Mouse (Mus musculus): ENCODE data around the gene Timm44. TPM values are rescaled to one million over a fixed set of nuclear protein-coding genes. Genes with fewer than 3 reads are reported as not detected.

Timm44 gene
- total RNA-seq, 1 experiment, result 72.5 TPM

DNA sequence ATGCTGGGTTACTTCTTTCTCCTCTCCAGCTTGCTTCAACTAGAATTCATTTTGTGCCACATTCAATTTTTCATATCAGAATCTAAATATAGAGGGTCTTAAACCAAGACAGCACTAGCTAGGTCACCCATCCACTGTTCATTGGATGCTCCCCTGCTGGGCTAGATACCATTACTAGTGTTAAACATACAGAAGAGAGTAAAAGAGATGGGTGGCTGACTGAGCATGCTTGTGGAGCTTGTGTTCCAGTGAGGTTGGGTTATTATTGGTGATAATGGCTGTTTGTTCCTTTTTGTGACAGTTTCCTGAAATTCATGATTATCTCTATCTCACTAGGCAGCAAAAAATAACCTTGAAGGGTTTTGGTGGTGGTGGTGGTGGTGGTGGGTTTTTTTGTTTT, 53.7 kb downstream of the Timm44 start:
- in situ Hi-C loops (cut with MboI; ENCODE audit: low sequenced_read_pairs in 2 of 2, unreplicated experiment in 2 of 2), result no loop called here
- H3K4me1 ChIP-seq (ENCODE audit: control insufficient read depth in 2 of 2, insufficient read depth in 2 of 2, low read length in 2 of 2, poor library complexity in 1 of 2), result peaks cover 0 to 2% of the 10 kb centered on the region in 2 experiments; a peak in 1 of 4 replicates
- no peaks in the 10 kb centered on the region for H3K9me3 ChIP-seq (ENCODE audit: control insufficient read depth, insufficient read depth, low read depth, low read length)
- TF ChIP-seq ZC3H11A (IDR thresholded peaks at IDR 0.05; ENCODE audit: borderline replicate concordance, low read depth, low read length), result no peak
- no peak for TF ChIP-seq HCFC1 (IDR thresholded peaks at IDR 0.05; ENCODE audit: borderline replicate concordance, insufficient read depth, low read length)
- TF ChIP-seq MAFK (IDR thresholded peaks at IDR 0.05; ENCODE audit: insufficient read depth, low read depth, low read length), result no peak
- TF ChIP-seq CHD2 (IDR thresholded peaks at IDR 0.05; ENCODE audit: low read depth, low read length), result no peak
- TF ChIP-seq ZNF384 (IDR thresholded peaks at IDR 0.05; ENCODE audit: low read depth, low read length), result no peak
- H3K4me3 ChIP-seq (ENCODE audit: insufficient read depth in 1 of 2, low read depth in 1 of 2, low read length in 2 of 2, poor library complexity in 1 of 2, severe bottlenecking in 1 of 2), result no peak overlapping the region
- no peak for DNase-seq (ENCODE audit: low read depth, low spot score)
- H3K9ac ChIP-seq (ENCODE audit: insufficient read depth, low read depth, low read length, poor library complexity, severe bottlenecking), result no peak overlapping the region
- no peak overlapping the region for H3K27ac ChIP-seq (ENCODE audit: insufficient read depth, low read depth, low read length, poor library complexity, severe bottlenecking)
- no peaks in the 10 kb centered on the region for H3K36me3 ChIP-seq (ENCODE audit: control insufficient read depth, insufficient read depth, low read length, poor library complexity, severe bottlenecking)

DNA sequence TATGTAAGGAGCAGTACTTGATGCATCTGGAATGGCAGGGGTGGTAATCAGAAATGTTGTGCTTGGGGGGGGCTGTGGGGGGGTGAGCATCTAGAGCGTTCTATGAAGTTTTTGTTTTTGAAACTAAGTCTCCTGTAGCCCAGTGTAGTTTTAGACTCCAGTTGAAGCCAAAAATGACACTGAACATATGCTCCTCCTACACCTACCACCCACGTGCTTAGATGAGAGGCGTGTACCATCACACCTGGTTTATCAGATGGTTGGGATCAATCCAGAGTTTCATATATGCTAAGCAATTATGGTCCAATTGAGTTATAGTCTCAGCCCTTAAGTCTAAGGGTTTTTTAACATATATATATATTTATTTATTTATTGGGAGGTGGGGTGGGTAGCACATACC, 56.1 kb downstream of the Timm44 start:
- TF ChIP-seq ZC3H11A (IDR thresholded peaks at IDR 0.05; ENCODE audit: borderline replicate concordance, low read depth, low read length) (no peak), MAFK (IDR thresholded peaks at IDR 0.05; ENCODE audit: insufficient read depth, low read depth, low read length) (no peak), ZNF384 (IDR thresholded peaks at IDR 0.05; ENCODE audit: low read depth, low read length) (no peak), CHD2 (IDR thresholded peaks at IDR 0.05; ENCODE audit: low read depth, low read length) (no peak), HCFC1 (IDR thresholded peaks at IDR 0.05; ENCODE audit: borderline replicate concordance, insufficient read depth, low read length) (no peak)

DNA sequence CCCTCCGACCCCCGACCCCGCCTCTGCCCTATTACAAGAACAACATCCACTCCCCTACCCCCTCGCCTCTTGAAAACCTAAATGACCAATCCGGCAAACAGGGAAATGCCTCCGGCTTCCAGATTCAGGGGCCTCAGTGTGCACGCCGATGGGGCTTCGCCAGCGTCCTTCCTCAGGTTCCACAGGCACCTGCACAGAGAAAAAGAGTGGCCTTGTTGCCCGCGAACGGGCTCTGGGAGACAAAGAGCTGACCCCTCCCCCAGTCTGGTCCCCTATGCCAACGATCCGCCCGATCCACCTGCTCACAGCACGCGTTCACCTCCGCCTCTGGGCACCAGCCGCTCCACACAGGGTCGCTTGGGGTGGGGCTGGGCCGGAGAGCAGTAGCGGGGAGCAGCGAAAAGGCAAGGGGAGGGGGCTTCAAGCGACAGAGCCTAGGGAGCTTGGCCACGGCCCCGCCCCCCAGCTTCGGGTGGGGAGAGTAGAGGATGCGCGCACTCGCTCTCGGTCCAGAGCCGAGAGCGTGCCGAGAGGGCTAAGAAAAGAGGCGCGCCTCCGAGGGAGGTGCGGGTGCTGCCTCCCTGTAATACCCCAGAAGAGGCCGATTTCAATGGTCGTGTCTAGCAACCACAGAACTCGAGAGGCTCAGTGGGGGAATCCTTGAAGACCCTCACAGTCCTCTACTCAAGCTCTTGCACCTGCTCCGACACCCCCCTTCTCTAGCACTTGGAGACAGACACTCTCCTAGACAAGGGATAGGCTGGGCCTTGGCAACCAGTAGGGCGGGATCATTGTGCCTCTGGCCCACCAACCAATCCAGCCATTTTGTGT, 58.7 kb downstream of the Timm44 start, which contains the start of gene Prr36:
Gene Prr36 (minus strand): TSS at position 669 of the 831 bp plus-strand sequence.
- Histone ChIP-seq H3K9ac (ENCODE audit: insufficient read depth, low read depth, low read length, poor library complexity, severe bottlenecking) (peak within 1 kb of the TSS; percentile 66), H3K36me3 (ENCODE audit: control insufficient read depth, insufficient read depth, low read length, poor library complexity, severe bottlenecking) (no peaks in the 10 kb centered on the region), H3K4me3 (ENCODE audit: insufficient read depth in 1 of 2, low read depth in 1 of 2, low read length in 2 of 2, poor library complexity in 1 of 2, severe bottlenecking in 1 of 2) (peak within 1 kb of the TSS; percentile 66 to 82), H3K4me1 (ENCODE audit: control insufficient read depth in 2 of 2, insufficient read depth in 2 of 2, low read length in 2 of 2, poor library complexity in 1 of 2) (peaks cover 2 to 17% of the 10 kb centered on the region in 2 experiments; a peak in 3 of 4 replicates), H3K9me3 (ENCODE audit: control insufficient read depth, insufficient read depth, low read depth, low read length) (no peaks in the 10 kb centered on the region), H3K27ac (ENCODE audit: insufficient read depth, low read depth, low read length, poor library complexity, severe bottlenecking) (no peak within 1 kb of the TSS)
- peak; percentile 69 for DNase-seq (ENCODE audit: low read depth, low spot score)
- in situ Hi-C loops (cut with MboI; ENCODE audit: low sequenced_read_pairs in 2 of 2, unreplicated experiment in 2 of 2), result no loop called here
- TF ChIP-seq HCFC1 (IDR thresholded peaks at IDR 0.05; ENCODE audit: borderline replicate concordance, insufficient read depth, low read length) (no peak), CHD2 (IDR thresholded peaks at IDR 0.05; ENCODE audit: low read depth, low read length) (no peak), ZC3H11A (IDR thresholded peaks at IDR 0.05; ENCODE audit: borderline replicate concordance, low read depth, low read length) (no peak), ZNF384 (IDR thresholded peaks at IDR 0.05; ENCODE audit: low read depth, low read length) (no peak), MAFK (IDR thresholded peaks at IDR 0.05; ENCODE audit: insufficient read depth, low read depth, low read length) (no peak)

More for the DNA sequence above, 56.1 kb downstream of the Timm44 start:
- Histone ChIP-seq H3K4me1 (ENCODE audit: control insufficient read depth in 2 of 2, insufficient read depth in 2 of 2, low read length in 2 of 2, poor library complexity in 1 of 2) (peaks cover 2 to 7% of the 10 kb centered on the region in 2 experiments; a peak in 2 of 4 replicates), H3K27ac (ENCODE audit: insufficient read depth, low read depth, low read length, poor library complexity, severe bottlenecking) (no peak overlapping the region), H3K4me3 (ENCODE audit: insufficient read depth in 1 of 2, low read depth in 1 of 2, low read length in 2 of 2, poor library complexity in 1 of 2, severe bottlenecking in 1 of 2) (no peak overlapping the region), H3K9me3 (ENCODE audit: control insufficient read depth, insufficient read depth, low read depth, low read length) (no peaks in the 10 kb centered on the region), H3K36me3 (ENCODE audit: control insufficient read depth, insufficient read depth, low read length, poor library complexity, severe bottlenecking) (no peaks in the 10 kb centered on the region), H3K9ac (ENCODE audit: insufficient read depth, low read depth, low read length, poor library complexity, severe bottlenecking) (no peak overlapping the region)
- no peak for DNase-seq (ENCODE audit: low read depth, low spot score)
- in situ Hi-C loops (cut with MboI; ENCODE audit: low sequenced_read_pairs in 2 of 2, unreplicated experiment in 2 of 2), result no loop called here

DNA sequence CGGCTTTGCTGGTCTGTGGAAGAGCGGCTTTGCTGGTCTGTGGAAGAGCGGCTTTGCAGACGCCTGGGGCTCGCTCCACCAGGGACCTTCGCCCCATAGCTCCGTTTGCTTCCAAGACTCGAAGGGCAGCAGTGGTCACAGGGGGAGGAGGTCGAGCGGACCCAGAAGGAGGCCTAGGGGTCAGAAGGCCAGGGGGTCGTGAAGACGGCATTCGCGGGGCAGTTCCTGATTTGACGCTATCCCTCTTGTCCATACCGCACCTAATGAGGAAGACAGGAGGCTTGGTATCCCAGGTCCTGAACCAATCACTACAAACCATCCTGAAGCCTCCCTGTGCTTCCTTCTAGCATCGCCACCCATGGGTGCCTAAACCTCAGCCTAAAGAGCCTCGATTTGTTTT, 59.4 kb downstream of the Timm44 start:
- no peak overlapping the region for H3K27ac ChIP-seq (ENCODE audit: insufficient read depth, low read depth, low read length, poor library complexity, severe bottlenecking)
- no peak overlapping the region for H3K9ac ChIP-seq (ENCODE audit: insufficient read depth, low read depth, low read length, poor library complexity, severe bottlenecking)
- H3K4me1 ChIP-seq (ENCODE audit: control insufficient read depth in 2 of 2, insufficient read depth in 2 of 2, low read length in 2 of 2, poor library complexity in 1 of 2), result peaks cover 2 to 17% of the 10 kb centered on the region in 2 experiments; a peak in 3 of 4 replicates
- H3K4me3 ChIP-seq (ENCODE audit: insufficient read depth in 1 of 2, low read depth in 1 of 2, low read length in 2 of 2, poor library complexity in 1 of 2, severe bottlenecking in 1 of 2), result peak overlapping the region; percentile 66 to 82; a peak in 3 of 4 replicates
- in situ Hi-C loops (cut with MboI; ENCODE audit: low sequenced_read_pairs in 2 of 2, unreplicated experiment in 2 of 2), result no loop called here
- DNase-seq (ENCODE audit: low read depth, low spot score), result no peak
- TF ChIP-seq ZC3H11A (IDR thresholded peaks at IDR 0.05; ENCODE audit: borderline replicate concordance, low read depth, low read length) (no peak), CHD2 (IDR thresholded peaks at IDR 0.05; ENCODE audit: low read depth, low read length) (no peak), ZNF384 (IDR thresholded peaks at IDR 0.05; ENCODE audit: low read depth, low read length) (no peak), MAFK (IDR thresholded peaks at IDR 0.05; ENCODE audit: insufficient read depth, low read depth, low read length) (no peak), HCFC1 (IDR thresholded peaks at IDR 0.05; ENCODE audit: borderline replicate concordance, insufficient read depth, low read length) (no peak)
- H3K9me3 ChIP-seq (ENCODE audit: control insufficient read depth, insufficient read depth, low read depth, low read length), result no peaks in the 10 kb centered on the region
- no peaks in the 10 kb centered on the region for H3K36me3 ChIP-seq (ENCODE audit: control insufficient read depth, insufficient read depth, low read length, poor library complexity, severe bottlenecking)
